Mouse (Mus musculus): Measurements from ENCODE around the gene Rhbdl1. TPM values are rescaled to one million over a fixed set of nuclear protein-coding genes. Genes with fewer than 3 reads are reported as not detected.

The Rhbdl1 gene
- total and polyA plus RNA-seq, 3 experiments = 0.87 to 4.8 (median 3.1) TPM

- H3K9me3 ChIP-seq (replicated peaks) = no peaks in the 10 kb centered on the region
- H3K36me3 ChIP-seq (replicated peaks) = peaks cover 56% of the 10 kb centered on the region
- ATAC-seq (ENCODE audit: extremely low read depth, insufficient number of reproducible peaks, low FRiP score, poor library complexity, severe bottlenecking) (no peak), DNase-seq (ENCODE audit: low spot score) (no peak)
- H3K4me1 ChIP-seq (ENCODE audit: insufficient read depth, low read depth, low read length) = peaks cover 36% of the 10 kb centered on the region
- no peaks in the 10 kb centered on the region; the same call in 1 of the 2 replicates for H3K27me3 ChIP-seq (ENCODE audit: insufficient read depth, low read length)
- H3K4me3 ChIP-seq (ENCODE audit: low read depth, low read length) = no peak overlapping the region
- no peak for TF ChIP-seq CTCF (IDR thresholded peaks at IDR 0.05; ENCODE audit: low read depth, low read length)
- no peak for TF ChIP-seq GATA1 (IDR thresholded peaks at IDR 0.05; ENCODE audit: borderline replicate concordance, low read length)
- TF ChIP-seq TAL1 (conservative IDR thresholded peaks at IDR 0.05; ENCODE audit: low read depth, low read length) = no peak
- no peak for TF ChIP-seq GATA2 (IDR thresholded peaks at IDR 0.05; ENCODE audit: borderline replicate concordance, low read depth, low read length)
- no peak for TF ChIP-seq POLR2AphosphoS5 (IDR thresholded peaks at IDR 0.05; ENCODE audit: insufficient replicate concordance, low read depth, low read length)
Observed at GRCm38 (mm10) chr17:25877025-25877424, 39.9 kb upstream of the Rhbdl1 start.

DNA sequence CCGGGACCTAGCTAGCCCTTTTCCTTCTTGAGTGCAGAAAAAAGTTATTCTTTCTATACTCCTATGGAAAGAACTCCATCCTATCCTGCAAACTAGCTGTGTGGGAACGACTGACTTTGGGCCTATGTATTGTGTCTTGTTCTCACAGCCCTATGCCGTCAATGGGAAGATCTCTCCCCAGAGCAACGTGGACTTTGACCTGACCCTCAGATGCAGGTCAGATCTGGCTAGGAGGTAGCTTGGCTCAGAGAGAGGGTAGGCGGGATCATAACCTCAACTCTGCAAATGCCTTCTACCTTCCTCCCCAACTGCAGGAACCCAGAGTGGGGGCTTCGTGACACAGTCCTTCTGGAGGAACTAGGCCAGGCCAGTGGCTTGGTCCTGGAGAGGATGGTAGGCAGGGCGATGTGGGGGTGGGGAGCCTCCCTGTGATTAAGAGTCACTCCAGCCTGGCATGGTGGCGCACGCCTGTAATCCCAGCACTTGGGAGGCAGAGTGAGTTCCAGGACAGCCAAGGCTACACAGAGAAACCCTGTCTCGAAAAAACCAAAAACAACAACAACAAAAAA is 39.3 kb upstream of the Rhbdl1 start:
- Histone ChIP-seq H3K27me3 (ENCODE audit: insufficient read depth, low read length) (no peaks in the 10 kb centered on the region; the same call in 1 of the 2 replicates), H3K36me3 (replicated peaks) (peaks cover 50% of the 10 kb centered on the region), H3K9me3 (replicated peaks) (no peaks in the 10 kb centered on the region), H3K4me3 (ENCODE audit: low read depth, low read length) (peak overlapping the region; percentile 93; the same call in 1 of the 2 replicates), H3K4me1 (ENCODE audit: insufficient read depth, low read depth, low read length) (peaks cover 36% of the 10 kb centered on the region)
- no peak for TF ChIP-seq POLR2AphosphoS5 (IDR thresholded peaks at IDR 0.05; ENCODE audit: insufficient replicate concordance, low read depth, low read length)
- TF ChIP-seq GATA1 (IDR thresholded peaks at IDR 0.05; ENCODE audit: borderline replicate concordance, low read length) = no peak
- no peak for TF ChIP-seq TAL1 (conservative IDR thresholded peaks at IDR 0.05; ENCODE audit: low read depth, low read length)
- no peak for TF ChIP-seq GATA2 (IDR thresholded peaks at IDR 0.05; ENCODE audit: borderline replicate concordance, low read depth, low read length)
- no peak for TF ChIP-seq CTCF (IDR thresholded peaks at IDR 0.05; ENCODE audit: low read depth, low read length)
- ATAC-seq (ENCODE audit: extremely low read depth, insufficient number of reproducible peaks, low FRiP score, poor library complexity, severe bottlenecking) = no peak
- no peak for DNase-seq (ENCODE audit: low spot score)

DNA sequence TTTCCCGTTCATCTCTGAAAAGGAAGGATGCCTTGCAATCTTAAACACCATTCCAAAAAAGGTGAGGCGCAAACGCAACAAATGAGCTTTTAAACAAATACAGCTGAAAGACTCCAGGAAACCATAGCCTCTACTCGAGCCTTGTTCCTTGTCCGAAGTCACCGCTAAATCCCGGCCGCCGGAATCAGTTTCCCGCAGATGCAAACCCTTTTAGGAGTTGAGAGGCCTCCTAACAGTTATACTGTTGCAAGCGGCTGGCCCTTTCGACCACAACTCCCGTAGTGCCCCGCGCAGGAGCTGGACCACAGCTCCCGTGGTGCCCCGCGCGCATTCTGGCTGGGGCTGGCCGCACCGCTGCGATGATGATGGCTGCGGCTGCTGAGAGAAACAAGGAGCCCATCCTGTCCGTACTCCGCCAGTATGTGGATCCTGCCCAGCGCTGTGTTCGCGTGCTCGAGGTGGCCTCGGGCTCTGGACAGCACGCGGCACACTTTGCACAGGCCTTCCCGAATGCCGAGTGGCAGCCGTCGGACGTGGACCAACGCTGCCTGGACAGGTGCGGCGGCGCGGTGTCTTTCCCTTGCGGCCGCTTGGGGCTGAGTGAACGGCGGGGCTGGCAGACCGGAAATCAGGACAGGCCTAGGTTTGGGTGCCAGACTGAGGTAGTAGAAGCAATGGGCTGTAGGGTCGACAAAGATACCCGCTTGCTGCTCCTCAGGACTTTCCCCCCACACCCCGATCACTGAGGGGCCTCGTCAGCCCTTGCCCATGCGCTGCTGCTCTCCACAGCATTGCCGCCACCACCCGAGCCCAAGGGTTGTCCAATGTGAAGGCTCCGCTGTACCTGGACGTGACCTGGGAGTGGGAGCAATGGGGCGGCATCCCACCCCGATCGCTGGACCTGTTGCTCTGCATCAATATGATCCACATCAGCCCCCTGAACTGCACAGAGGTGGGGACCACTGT is 38.4 kb upstream of the Rhbdl1 start:
- TF ChIP-seq TAL1 (conservative IDR thresholded peaks at IDR 0.05; ENCODE audit: low read depth, low read length) (no peak), CTCF (IDR thresholded peaks at IDR 0.05; ENCODE audit: low read depth, low read length) (no peak), POLR2AphosphoS5 (IDR thresholded peaks at IDR 0.05; ENCODE audit: insufficient replicate concordance, low read depth, low read length) (no peak), GATA2 (IDR thresholded peaks at IDR 0.05; ENCODE audit: borderline replicate concordance, low read depth, low read length) (no peak), GATA1 (IDR thresholded peaks at IDR 0.05; ENCODE audit: borderline replicate concordance, low read length) (no peak)
- no peaks in the 10 kb centered on the region; the same call in 1 of the 2 replicates for H3K27me3 ChIP-seq (ENCODE audit: insufficient read depth, low read length)
- peak overlapping the region; percentile 93 for H3K4me3 ChIP-seq (ENCODE audit: low read depth, low read length)
- peaks cover 36% of the 10 kb centered on the region for H3K4me1 ChIP-seq (ENCODE audit: insufficient read depth, low read depth, low read length)
- peaks cover 40% of the 10 kb centered on the region for H3K36me3 ChIP-seq (replicated peaks)
- no peaks in the 10 kb centered on the region for H3K9me3 ChIP-seq (replicated peaks)
- DNase-seq (ENCODE audit: low spot score) (peak; percentile 88), ATAC-seq (ENCODE audit: extremely low read depth, insufficient number of reproducible peaks, low FRiP score, poor library complexity, severe bottlenecking) (peak; percentile 51)

- ATAC-seq (ENCODE audit: extremely low read depth, insufficient number of reproducible peaks, low FRiP score, poor library complexity, severe bottlenecking) (peak; percentile 58; the same call in 1 of the 2 replicates), DNase-seq (ENCODE audit: low spot score) (peak; percentile 69)
- Histone ChIP-seq H3K4me1 (ENCODE audit: insufficient read depth, low read depth, low read length) (peaks cover 36% of the 10 kb centered on the region), H3K27me3 (ENCODE audit: insufficient read depth, low read length) (no peaks in the 10 kb centered on the region; the same call in 1 of the 2 replicates), H3K9me3 (replicated peaks) (no peaks in the 10 kb centered on the region), H3K4me3 (ENCODE audit: low read depth, low read length) (peak within 1 kb of the TSS; percentile 93), H3K36me3 (replicated peaks) (peaks cover 33% of the 10 kb centered on the region)
- no peak for TF ChIP-seq POLR2AphosphoS5 (IDR thresholded peaks at IDR 0.05; ENCODE audit: insufficient replicate concordance, low read depth, low read length)
- no peak for TF ChIP-seq GATA2 (IDR thresholded peaks at IDR 0.05; ENCODE audit: borderline replicate concordance, low read depth, low read length)
- TF ChIP-seq GATA1 (IDR thresholded peaks at IDR 0.05; ENCODE audit: borderline replicate concordance, low read length) = no peak
- no peak for TF ChIP-seq TAL1 (conservative IDR thresholded peaks at IDR 0.05; ENCODE audit: low read depth, low read length)
- TF ChIP-seq CTCF (IDR thresholded peaks at IDR 0.05; ENCODE audit: low read depth, low read length) = no peak
Observed at GRCm38 (mm10) chr17:25874721-25875170, 37.7 kb upstream of the Rhbdl1 start, which contains the start of gene Mettl26. TSS of gene Mettl26 (plus strand) at chr17:25875074.

GRCm38 (mm10) chr17:25874148-25874720 is 37.1 kb upstream of the Rhbdl1 start:
- DNase-seq (ENCODE audit: low spot score) (no peak), ATAC-seq (ENCODE audit: extremely low read depth, insufficient number of reproducible peaks, low FRiP score, poor library complexity, severe bottlenecking) (no peak)
- TF ChIP-seq CTCF (IDR thresholded peaks at IDR 0.05; ENCODE audit: low read depth, low read length) (no peak), GATA2 (IDR thresholded peaks at IDR 0.05; ENCODE audit: borderline replicate concordance, low read depth, low read length) (no peak), TAL1 (conservative IDR thresholded peaks at IDR 0.05; ENCODE audit: low read depth, low read length) (no peak), POLR2AphosphoS5 (IDR thresholded peaks at IDR 0.05; ENCODE audit: insufficient replicate concordance, low read depth, low read length) (no peak), GATA1 (IDR thresholded peaks at IDR 0.05; ENCODE audit: borderline replicate concordance, low read length) (no peak)
- Histone ChIP-seq H3K27me3 (ENCODE audit: insufficient read depth, low read length) (no peaks in the 10 kb centered on the region; the same call in 1 of the 2 replicates), H3K4me1 (ENCODE audit: insufficient read depth, low read depth, low read length) (peaks cover 39% of the 10 kb centered on the region), H3K36me3 (replicated peaks) (peaks cover 28% of the 10 kb centered on the region), H3K4me3 (ENCODE audit: low read depth, low read length) (peak overlapping the region; percentile 93), H3K9me3 (replicated peaks) (no peaks in the 10 kb centered on the region)
